Mouse (Mus musculus) hematopoietic multipotent progenitor cell, adult 10-12 weeks (in vitro differentiated cells): ENCODE measurements around the gene Bcl9. TPM values are rescaled to one million over a fixed set of nuclear protein-coding genes. Genes with fewer than 3 reads are reported as not detected.

ENCODE experiments used
- polyA plus RNA-seq: library from polyadenylated mRNA; stranded (reverse); fragments of >175 nt; gene quantifications from 2 replicates; pipeline ENCODE4 v1.2.3, GENCODE M21; 2012; ENCODE audit warnings: low replicate concordance

Gene Bcl9
- 28.7 and 33.0 TPM in 2 replicates for polyA plus RNA-seq

DNA sequence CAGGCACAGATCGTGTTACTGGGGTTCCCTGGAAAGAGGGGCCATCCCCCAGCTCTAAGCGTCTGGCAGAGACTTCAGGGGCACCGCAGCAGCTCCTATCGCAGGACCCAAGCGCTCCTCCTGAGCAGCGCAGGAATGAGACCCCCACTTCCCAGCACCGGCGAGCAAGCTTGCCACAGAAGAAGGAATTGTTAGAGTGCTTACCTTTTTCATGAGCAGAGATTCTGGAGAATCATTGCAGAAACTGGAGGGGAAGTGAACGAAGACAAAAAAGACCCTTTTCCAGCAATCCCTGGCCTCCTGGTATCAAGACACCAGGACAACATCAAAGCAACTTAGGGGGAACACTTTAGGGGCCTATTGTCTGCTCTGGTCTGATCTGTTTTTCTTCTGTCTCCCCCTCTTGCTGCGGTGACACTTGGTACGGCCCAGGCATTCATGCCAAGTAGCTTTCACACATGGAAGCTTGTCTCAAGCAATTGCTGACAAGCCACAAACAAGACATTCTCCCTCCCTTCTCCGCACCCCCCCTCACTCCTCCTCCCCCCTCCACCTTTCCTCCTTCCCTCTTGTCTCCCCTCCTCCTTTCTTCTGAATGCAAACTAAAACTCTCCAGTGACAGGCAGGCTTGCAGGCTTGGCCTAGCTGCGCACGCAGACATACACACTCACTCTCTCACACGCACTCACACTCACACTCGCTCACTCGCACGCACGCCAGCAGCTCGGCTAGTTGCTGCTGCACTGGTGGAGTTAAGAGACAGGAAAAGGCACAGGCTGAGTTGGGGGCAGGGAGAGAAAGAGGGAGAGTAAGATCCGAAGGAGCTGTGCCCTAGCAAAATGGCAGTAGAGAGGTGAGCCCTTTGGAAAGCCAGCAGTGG is at the start of gene Bcl9:
TSS of gene Bcl9 (minus strand) at position 365 of the 880 bp plus-strand sequence.

DNA sequence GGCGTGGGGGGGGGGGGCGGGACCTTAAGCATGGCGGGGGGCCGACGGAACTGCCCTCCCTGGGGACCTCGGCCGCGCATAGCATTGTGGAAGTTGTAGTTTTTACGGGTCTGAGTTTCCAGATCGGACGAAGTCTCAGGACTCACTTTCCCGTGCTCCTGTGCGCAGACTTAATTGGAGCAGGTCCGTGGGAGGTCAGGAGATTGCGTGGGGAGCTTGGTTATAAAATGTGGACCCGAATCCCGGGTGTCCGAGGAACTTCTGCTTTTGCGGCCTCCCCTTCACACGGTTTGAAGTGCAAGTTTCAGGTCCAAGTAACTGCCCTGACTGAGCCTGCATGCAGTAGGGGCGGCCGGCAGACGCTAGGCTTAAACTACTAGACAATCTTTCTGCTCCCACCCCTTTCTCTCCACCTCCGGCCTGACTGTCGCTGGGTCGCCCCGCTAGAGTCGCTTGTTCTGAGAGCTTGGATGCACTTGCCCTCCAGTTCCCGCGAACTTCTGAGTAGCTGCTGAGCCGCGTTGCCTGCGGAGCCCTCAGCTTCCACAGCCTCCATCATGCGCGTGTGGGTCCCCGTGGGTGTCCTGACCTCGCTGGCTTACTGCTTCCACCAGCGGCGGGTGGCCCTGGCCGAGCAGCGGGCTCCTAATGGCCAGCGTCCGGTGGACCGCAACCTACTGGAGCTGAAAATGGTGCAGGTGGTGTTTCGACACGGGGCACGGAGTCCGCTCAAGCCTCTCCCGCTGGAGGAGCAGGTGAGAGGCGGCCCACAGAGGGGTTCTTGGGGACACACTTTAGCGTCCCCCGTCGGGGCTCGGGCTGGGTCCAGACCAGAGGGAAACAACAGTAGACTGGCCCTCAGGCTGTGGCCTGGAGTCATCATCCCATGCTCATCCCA is 138.9 kb downstream of the Bcl9 start, which contains the start of gene Acp6:
TSS of gene Acp6 (plus strand) at position 167 of the 898 bp plus-strand sequence.

Other genes with a start within 250 kb of the Bcl9 start
- 9.6 and 10.2 TPM in 2 replicates for gene Acp6, start 139.1 kb downstream of the Bcl9 start, polyA plus RNA-seq
- not detected in 2 replicates for gene Olfr1402, start 124.1 kb upstream of the Bcl9 start, polyA plus RNA-seq